Mouse (Mus musculus): ENCODE data around the gene Trp53tg5. TPM values are rescaled to one million over a fixed set of nuclear protein-coding genes. Genes with fewer than 3 reads are reported as not detected.

Trp53tg5 gene
- not detected in 2 replicates for polyA plus RNA-seq (2021; fragmentation: Nextera tagmentation)
- long read RNA-seq, experiment 1, result 0 reads
- long read RNA-seq, experiment 2, result 0 reads

GRCm38 (mm10) chr2:164473624-164474023 lies at the start of gene Trp53tg5:
Gene Trp53tg5 (minus strand): TSS chr2:164473724.

GRCm38 (mm10) chr2:164496847-164497690 lies 23.5 kb upstream of the Trp53tg5 start, which contains the start of gene Pigt:
Gene Pigt (plus strand): TSS chr2:164497520.

GRCm38 (mm10) chr2:164485681-164486257 lies 12.2 kb upstream of the Trp53tg5 start, which contains the start of gene Dbndd2:
Gene Dbndd2 (plus strand): TSS chr2:164486106.

GRCm38 (mm10) chr2:164460745-164461551 lies 12.6 kb downstream of the Trp53tg5 start, which contains the start of gene Gm20458:
Gene Gm20458 (plus strand): TSS chr2:164460967.

GRCm38 (mm10) chr2:164456864-164457300 lies 16.6 kb downstream of the Trp53tg5 start, which contains the start of gene Sys1:
Gene Sys1 (plus strand): TSS chr2:164456964.

GRCm38 (mm10) chr2:164443460-164444000 lies 30.0 kb downstream of the Trp53tg5 start, which contains the start of gene Sdc4:
Gene Sdc4 (minus strand): TSS chr2:164443887.

Other genes with a start within 250 kb of the Trp53tg5 start
- gene Svs2, start 235.3 kb downstream of the Trp53tg5 start, polyA plus RNA-seq (2021; fragmentation: Nextera tagmentation), result not detected in 2 replicates
- gene Svs3b, start 217.1 kb downstream of the Trp53tg5 start, polyA plus RNA-seq (2021; fragmentation: Nextera tagmentation), result not detected in 2 replicates
- gene Svs4, start 195.3 kb downstream of the Trp53tg5 start, polyA plus RNA-seq (2021; fragmentation: Nextera tagmentation), result not detected in 2 replicates
- gene Svs3a, start 184.5 kb downstream of the Trp53tg5 start, polyA plus RNA-seq (2021; fragmentation: Nextera tagmentation), result not detected in 2 replicates
- not detected in 2 replicates for gene Svs6, start 157.0 kb downstream of the Trp53tg5 start, polyA plus RNA-seq (2021; fragmentation: Nextera tagmentation)
- gene Svs5, start 141.0 kb downstream of the Trp53tg5 start, polyA plus RNA-seq (2021; fragmentation: Nextera tagmentation), result not detected in 2 replicates
- 0.40 TPM in 1 of 2 replicates, not detected in the other for gene Slpi, start 84.6 kb downstream of the Trp53tg5 start, polyA plus RNA-seq (2021; fragmentation: Nextera tagmentation)
- gene Rbpjl, start 70.6 kb downstream of the Trp53tg5 start, polyA plus RNA-seq (2021; fragmentation: Nextera tagmentation), result 0.16 and 0.23 TPM in 2 replicates
- gene Matn4, start 68.6 kb downstream of the Trp53tg5 start, polyA plus RNA-seq (2021; fragmentation: Nextera tagmentation), result 3.8 and 3.9 TPM in 2 replicates
- gene Sdc4, start 29.8 kb downstream of the Trp53tg5 start, polyA plus RNA-seq (2021; fragmentation: Nextera tagmentation), result 156 and 202 TPM in 2 replicates
- gene Sys1, start 16.8 kb downstream of the Trp53tg5 start, polyA plus RNA-seq (2021; fragmentation: Nextera tagmentation), result 99.5 and 102 TPM in 2 replicates
- gene Gm20458, start 12.8 kb downstream of the Trp53tg5 start, polyA plus RNA-seq (2021; fragmentation: Nextera tagmentation), result 4.3 and 26.7 TPM in 2 replicates
- 233 and 239 TPM in 2 replicates for gene Dbndd2, start 12.4 kb upstream of the Trp53tg5 start, polyA plus RNA-seq (2021; fragmentation: Nextera tagmentation)
- gene Pigt, start 23.8 kb upstream of the Trp53tg5 start, polyA plus RNA-seq (2021; fragmentation: Nextera tagmentation), result 43.3 and 44.2 TPM in 2 replicates
- gene Wfdc2, start 88.7 kb upstream of the Trp53tg5 start, polyA plus RNA-seq (2021; fragmentation: Nextera tagmentation), result 0.25 and 0.31 TPM in 2 replicates
- not detected in 2 replicates for gene Spint3, start 99.7 kb upstream of the Trp53tg5 start, polyA plus RNA-seq (2021; fragmentation: Nextera tagmentation)
- gene Wfdc6a, start 111.7 kb upstream of the Trp53tg5 start, polyA plus RNA-seq (2021; fragmentation: Nextera tagmentation), result not detected in 2 replicates
- not detected in 2 replicates for gene Eppin, start 119.9 kb upstream of the Trp53tg5 start, polyA plus RNA-seq (2021; fragmentation: Nextera tagmentation)
- not detected in 2 replicates for gene Wfdc6b, start 139.8 kb upstream of the Trp53tg5 start, polyA plus RNA-seq (2021; fragmentation: Nextera tagmentation)
- gene Wfdc8, start 139.9 kb upstream of the Trp53tg5 start, polyA plus RNA-seq (2021; fragmentation: Nextera tagmentation), result not detected in 2 replicates
- not detected in 2 replicates for gene Wfdc16, start 165.1 kb upstream of the Trp53tg5 start, polyA plus RNA-seq (2021; fragmentation: Nextera tagmentation)
- not detected in 2 replicates for gene Wfdc10, start 182.3 kb upstream of the Trp53tg5 start, polyA plus RNA-seq (2021; fragmentation: Nextera tagmentation)
- gene Wfdc9, start 182.9 kb upstream of the Trp53tg5 start, polyA plus RNA-seq (2021; fragmentation: Nextera tagmentation), result not detected in 2 replicates
- not detected in 2 replicates for gene Wfdc11, start 200.4 kb upstream of the Trp53tg5 start, polyA plus RNA-seq (2021; fragmentation: Nextera tagmentation)
- not detected in 2 replicates for gene Wfdc13, start 211.4 kb upstream of the Trp53tg5 start, polyA plus RNA-seq (2021; fragmentation: Nextera tagmentation)
- gene Spint4, start 224.8 kb upstream of the Trp53tg5 start, polyA plus RNA-seq (2021; fragmentation: Nextera tagmentation), result not detected in 2 replicates
- not detected in 2 replicates for gene Spint5, start 241.6 kb upstream of the Trp53tg5 start, polyA plus RNA-seq (2021; fragmentation: Nextera tagmentation)

Data from left cerebral cortex, adult 6 months (tissue).